Mouse (Mus musculus) midbrain, embryonic 10.5 days (tissue): ENCODE results near the gene Magi2. TPM values are rescaled to one million over a fixed set of nuclear protein-coding genes. Genes with fewer than 3 reads are reported as not detected.
A peak's percentile ranks its signal among the peaks of the same experiment; 100 is the strongest.

Source experiments
- DNase-seq: peaks from one replicate; pipeline ENCODE4 v3.0.0-alpha.2; 2017; ENCODE audit warnings: low spot score
- H3K27ac ChIP-seq: fragments of 300-500 bp; sonication (generic); replicated peaks from 2 replicates; pipeline ENCODE4 v1.5.1; 2016; ENCODE audit warnings: mild to moderate bottlenecking
- H3K27me3 ChIP-seq: fragments of 300-500 bp; sonication (generic); 2 replicates; pipeline ENCODE4 v1.6.1; 2016; ENCODE audit warnings: low read depth, mild to moderate bottlenecking; ENCODE audit not compliant: poor library complexity, severe bottlenecking
- H3K36me3 ChIP-seq: fragments of 300-500 bp; sonication (generic); 2 replicates; pipeline ENCODE4 v1.6.1; 2016; ENCODE audit warnings: mild to moderate bottlenecking, moderate library complexity
- H3K4me1 ChIP-seq: fragments of 300-500 bp; sonication (generic); 2 replicates; pipeline ENCODE4 v1.6.1; 2016
- H3K4me3 ChIP-seq: fragments of 300-500 bp; sonication (generic); 2 replicates; pipeline ENCODE4 v1.5.1; 2016; ENCODE audit warnings: mild to moderate bottlenecking, moderate library complexity
- H3K9me3 ChIP-seq: fragments of 300-500 bp; sonication (generic); replicated peaks from 2 replicates; pipeline ENCODE4 v1.6.1; 2016; ENCODE audit warnings: mild to moderate bottlenecking
- WGBS: fragments of 180-500 bp; shearing (Covaris S2); methylation state at CpG from one replicate; pipeline ENCODE4 v1.1.7; 2016; 5-methylcytosine and 5-hydroxymethylcytosine counted together
- polyA plus RNA-seq: library from polyadenylated mRNA; unstranded; fragments of >200 nt; fragmentation: Nextera tagmentation; extraction: Ambion mirVana; gene quantifications from 2 replicates; pipeline ENCODE4 v1.2.1, GENCODE M21; 2016

Magi2 gene
- polyA plus RNA-seq, 1 experiment from 2014 or later = 3.8 TPM

DNA sequence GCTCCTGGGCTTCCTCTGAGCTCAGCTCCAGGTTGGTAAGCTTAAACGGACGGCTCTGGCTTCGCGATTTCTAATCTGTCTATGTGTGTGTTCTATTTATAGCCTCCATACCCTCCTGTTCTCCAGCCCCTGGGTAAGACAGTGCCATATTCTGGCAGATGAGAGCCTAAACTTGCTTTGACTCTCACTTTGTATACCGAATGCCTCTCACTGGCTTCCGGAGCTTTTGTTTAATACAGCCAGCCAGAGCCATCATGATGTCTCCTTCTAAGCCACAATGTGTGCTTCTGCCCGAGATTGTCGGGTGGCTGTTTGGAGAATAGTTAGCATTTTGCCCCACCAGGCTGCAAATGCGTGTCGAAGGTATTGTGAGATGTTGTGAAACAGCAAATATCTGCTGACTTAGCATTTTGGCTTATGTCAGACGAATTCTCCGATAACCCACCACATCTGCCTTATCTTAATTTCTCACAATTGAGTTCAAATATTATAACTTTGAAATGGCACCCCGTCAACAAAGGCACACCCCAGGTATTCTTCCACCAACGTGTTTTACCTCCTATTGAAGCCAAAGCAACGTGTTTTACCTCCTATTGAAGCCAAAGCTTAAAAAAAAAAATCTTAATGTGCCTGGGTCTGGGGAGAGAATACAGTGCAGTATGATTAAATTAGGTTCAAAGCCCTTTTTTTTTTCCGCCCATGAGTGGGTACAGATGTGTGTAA, 681.3 kb downstream of the Magi2 start:
- H3K27ac ChIP-seq = peak overlapping the region; percentile 76
- peaks cover 27% of the 10 kb centered on the region for H3K4me1 ChIP-seq
- peak overlapping the region; percentile 53 for H3K4me3 ChIP-seq
- peaks cover 13% of the 10 kb centered on the region for H3K27me3 ChIP-seq
- DNase-seq = peak; percentile 44
- H3K9me3 ChIP-seq = no peaks in the 10 kb centered on the region
- WGBS = 7% methylated on average over 16 of the region's 16 CpGs
- H3K36me3 ChIP-seq = no peaks in the 10 kb centered on the region

DNA sequence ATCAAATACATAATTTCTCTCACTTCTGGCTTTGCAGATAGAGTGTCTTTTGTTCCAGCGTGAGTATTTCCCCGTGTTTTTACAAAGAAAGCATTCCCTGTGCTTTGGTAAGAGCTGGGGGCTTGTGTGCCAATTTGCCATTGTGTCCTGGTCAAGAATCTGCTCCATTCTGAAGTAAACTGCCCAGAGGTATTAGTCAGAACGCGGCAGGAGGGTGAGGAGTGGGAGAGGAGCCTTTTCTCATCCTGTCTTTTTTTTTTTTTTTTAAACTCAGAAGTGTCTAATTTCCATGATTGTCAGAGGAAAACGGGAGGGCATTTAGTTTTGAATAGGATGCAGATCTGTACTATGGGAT, 681.8 kb downstream of the Magi2 start:
- Histone ChIP-seq H3K4me3 (peak overlapping the region; percentile 53), H3K9me3 (no peaks in the 10 kb centered on the region), H3K4me1 (peaks cover 27% of the 10 kb centered on the region), H3K36me3 (no peaks in the 10 kb centered on the region), H3K27me3 (peaks cover 13% of the 10 kb centered on the region), H3K27ac (peak overlapping the region; percentile 76)
- 0% methylated on average over 5 of the region's 5 CpGs for WGBS
- DNase-seq = no peak

DNA sequence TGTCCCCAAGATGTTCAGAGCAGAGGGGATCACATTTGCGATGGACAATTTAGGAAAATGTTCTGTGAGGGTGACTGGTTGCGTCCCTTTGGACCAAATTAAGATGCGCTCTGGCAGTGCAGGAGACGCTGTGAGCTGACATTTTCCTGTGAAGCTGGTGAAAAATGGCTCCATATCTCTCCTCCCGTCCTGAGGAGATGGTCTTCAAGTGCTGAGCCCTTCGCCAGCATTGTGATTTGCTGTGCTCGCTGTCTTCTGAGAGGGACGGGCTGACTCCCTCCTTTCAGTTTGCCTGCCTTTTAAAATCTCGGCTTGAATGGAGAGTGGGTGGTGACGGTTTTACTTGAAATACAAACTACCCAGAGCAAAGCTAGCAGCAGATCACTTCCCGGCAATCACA, 682.2 kb downstream of the Magi2 start:
- Histone ChIP-seq H3K36me3 (no peaks in the 10 kb centered on the region), H3K27ac (peak overlapping the region; percentile 76), H3K4me3 (peak overlapping the region; percentile 53), H3K4me1 (peaks cover 27% of the 10 kb centered on the region), H3K27me3 (peaks cover 13% of the 10 kb centered on the region), H3K9me3 (no peaks in the 10 kb centered on the region)
- 4% methylated on average over 11 of the region's 11 CpGs for WGBS
- DNase-seq = peak; percentile 33

DNA sequence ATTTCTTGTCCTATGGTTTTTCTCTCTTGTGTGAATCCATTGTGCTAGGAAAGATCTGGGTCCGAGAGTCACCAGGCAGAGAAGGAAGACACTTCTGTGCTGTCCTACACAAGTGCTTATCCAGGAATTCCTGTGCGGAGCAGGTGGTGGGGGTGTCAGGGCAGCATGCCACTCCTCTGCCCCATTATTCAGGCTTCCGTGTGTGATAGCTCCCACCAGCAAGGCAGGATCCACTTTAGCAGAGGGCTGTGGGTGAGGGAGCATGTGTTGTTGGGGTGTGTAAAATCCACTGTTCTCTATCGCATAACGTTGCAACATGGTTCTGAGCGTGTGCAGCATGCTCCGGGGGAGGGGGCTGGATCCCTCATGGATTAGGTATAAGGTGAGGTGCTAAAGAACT, 682.8 kb downstream of the Magi2 start:
- no peaks in the 10 kb centered on the region for H3K9me3 ChIP-seq
- H3K4me1 ChIP-seq = peaks cover 27% of the 10 kb centered on the region
- H3K36me3 ChIP-seq = no peaks in the 10 kb centered on the region
- DNase-seq = no peak
- H3K4me3 ChIP-seq = peak overlapping the region; percentile 53; the same call in 1 of the 2 replicates
- 72% methylated on average over 7 of the region's 7 CpGs for WGBS
- H3K27ac ChIP-seq = no peak overlapping the region
- H3K27me3 ChIP-seq = peaks cover 13% of the 10 kb centered on the region

DNA sequence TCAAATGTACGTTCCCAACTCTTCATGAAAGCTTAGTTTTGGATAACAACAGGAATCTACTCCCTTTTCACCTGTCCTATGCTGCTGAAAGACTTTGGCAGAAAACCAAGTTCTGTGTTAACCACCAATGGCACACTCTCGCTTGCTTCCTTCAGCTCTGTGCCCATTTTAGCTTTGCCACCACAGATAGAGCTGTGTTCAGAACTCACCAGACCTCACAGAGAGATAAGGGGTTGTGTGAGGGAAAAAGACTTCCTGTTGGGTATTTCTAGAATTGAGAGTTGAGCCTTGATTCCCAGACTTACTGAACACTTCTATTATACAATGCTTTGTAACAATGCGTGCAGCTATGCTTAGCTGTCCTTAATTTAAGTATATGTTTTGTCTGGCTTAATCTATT, 705.3 kb downstream of the Magi2 start:
- Histone ChIP-seq H3K36me3 (no peaks in the 10 kb centered on the region), H3K27me3 (no peaks in the 10 kb centered on the region), H3K4me3 (no peak overlapping the region), H3K4me1 (no peaks in the 10 kb centered on the region), H3K27ac (no peak overlapping the region), H3K9me3 (no peaks in the 10 kb centered on the region)
- no peak for DNase-seq
- WGBS = 87% methylated on average over 3 of the region's 3 CpGs

DNA sequence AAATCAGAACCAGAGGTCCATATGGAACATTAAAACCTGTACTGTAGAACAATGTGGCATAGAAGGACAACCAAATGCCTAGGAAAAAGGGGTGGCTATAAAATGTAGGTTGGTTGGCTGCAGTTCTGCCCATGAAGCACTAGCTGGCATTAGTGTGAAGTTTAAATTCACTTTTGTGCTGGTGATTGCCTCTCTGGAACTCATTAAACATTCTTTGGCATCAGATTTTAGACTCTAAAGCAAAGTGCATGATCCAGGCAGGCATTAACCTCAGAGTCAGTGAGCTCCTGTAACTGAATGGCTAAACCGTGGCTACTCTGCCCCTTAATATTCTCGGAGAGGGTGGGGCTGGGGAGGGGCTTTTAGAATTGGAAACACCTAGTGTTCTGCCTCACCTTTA, 706.4 kb downstream of the Magi2 start:
- Histone ChIP-seq H3K4me1 (no peaks in the 10 kb centered on the region), H3K4me3 (no peak overlapping the region), H3K36me3 (no peaks in the 10 kb centered on the region), H3K27ac (no peak overlapping the region), H3K27me3 (no peaks in the 10 kb centered on the region), H3K9me3 (no peaks in the 10 kb centered on the region)
- 84% methylated on average over 2 of the region's 2 CpGs for WGBS
- no peak for DNase-seq

DNA sequence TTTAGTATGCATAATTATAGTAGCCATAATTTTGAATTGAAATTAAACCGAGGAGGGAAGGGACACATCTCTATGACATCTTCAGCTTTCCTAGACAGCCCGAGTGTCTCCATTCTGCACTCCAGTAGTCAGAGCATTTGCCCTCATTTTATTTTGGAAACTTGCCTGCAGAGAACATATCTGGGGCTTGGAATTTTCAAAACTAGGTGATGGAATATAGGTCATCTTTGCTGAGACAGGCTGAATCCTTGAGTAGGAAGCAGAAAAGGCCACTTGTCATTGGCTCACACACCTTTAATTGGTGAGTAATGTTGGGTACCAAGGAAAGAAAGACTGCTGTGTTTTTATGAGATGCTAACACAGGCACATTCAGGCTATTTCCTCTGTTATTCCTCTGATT, 724.3 kb downstream of the Magi2 start:
- H3K9me3 ChIP-seq = no peaks in the 10 kb centered on the region
- no peak overlapping the region for H3K27ac ChIP-seq
- H3K27me3 ChIP-seq = no peaks in the 10 kb centered on the region
- no peaks in the 10 kb centered on the region for H3K4me1 ChIP-seq
- no peak for DNase-seq
- no peak overlapping the region for H3K4me3 ChIP-seq
- 85% methylated on average over 2 of the region's 2 CpGs for WGBS
- no peaks in the 10 kb centered on the region for H3K36me3 ChIP-seq

DNA sequence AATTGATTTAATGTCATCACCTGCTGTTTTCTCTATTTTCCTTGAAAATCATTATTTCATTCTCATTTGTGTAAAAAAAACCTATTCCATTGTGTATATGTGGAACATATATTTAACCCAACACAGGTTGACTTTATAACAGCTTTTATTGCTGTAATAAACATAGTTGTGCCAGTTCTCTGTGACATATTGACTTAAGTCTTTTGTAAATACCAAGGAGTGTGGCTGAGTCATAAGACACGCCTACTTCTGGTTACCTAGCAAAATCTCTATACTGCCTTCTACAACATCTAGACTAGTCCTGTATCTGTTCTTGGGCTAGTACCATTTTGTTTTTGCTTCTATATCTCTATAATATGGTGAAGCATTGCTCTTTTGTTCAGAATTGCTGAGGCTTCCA, 737.3 kb downstream of the Magi2 start:
- DNase-seq = no peak
- Histone ChIP-seq H3K9me3 (no peaks in the 10 kb centered on the region), H3K27ac (no peak overlapping the region), H3K4me1 (no peaks in the 10 kb centered on the region), H3K27me3 (no peaks in the 10 kb centered on the region), H3K4me3 (no peak overlapping the region), H3K36me3 (no peaks in the 10 kb centered on the region)
- 81% methylated on average over 1 of the region's 1 CpGs for WGBS

DNA sequence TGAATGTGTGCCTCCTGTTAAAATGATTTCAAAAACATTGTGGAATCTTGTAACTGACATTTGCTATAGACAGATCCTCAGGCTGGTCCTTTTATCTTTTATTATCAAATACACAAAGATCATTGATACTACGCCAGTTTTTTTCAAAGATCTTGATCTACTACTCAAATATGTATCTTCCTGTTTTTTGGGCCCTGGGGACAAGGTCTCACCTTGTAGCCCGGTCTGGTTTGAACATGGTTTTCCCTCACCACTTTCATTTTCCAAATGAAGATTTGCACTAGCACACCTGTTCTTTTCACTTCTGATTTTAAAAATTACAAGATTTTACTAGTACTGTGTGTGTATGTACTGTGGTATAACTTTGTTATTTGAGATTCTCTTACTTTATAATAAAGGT, 745.9 kb downstream of the Magi2 start:
- WGBS = 87% methylated on average over 2 of the region's 2 CpGs

DNA sequence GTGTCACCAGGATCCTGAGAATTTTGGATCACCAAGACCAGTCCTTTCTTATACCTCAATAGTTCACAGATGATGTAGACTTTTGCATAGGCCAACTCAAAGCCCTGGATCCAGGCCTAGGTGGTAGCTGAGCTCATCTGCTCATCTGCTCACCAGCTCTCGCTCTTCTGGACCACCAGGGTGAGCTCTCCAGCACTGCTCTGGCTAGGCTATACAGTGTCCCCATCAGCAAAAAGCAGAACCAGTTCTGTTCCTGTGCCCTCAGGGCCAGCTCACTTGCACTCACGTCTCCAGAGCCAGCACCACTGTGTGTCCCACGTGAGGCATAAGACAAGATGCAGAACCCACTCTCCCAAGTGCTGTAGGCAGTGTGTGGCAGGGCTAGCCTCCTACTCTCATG, 747.0 kb downstream of the Magi2 start:
- 0 out of 2 replicates have a peak, but pooled peaks cover under 1% of the 10 kb centered on the region for H3K9me3 ChIP-seq
- 95% methylated on average over 3 of the region's 3 CpGs for WGBS

More for the DNA sequence above, 745.9 kb downstream of the Magi2 start:
- no peaks in the 10 kb centered on the region for H3K4me1 ChIP-seq
- H3K36me3 ChIP-seq = no peaks in the 10 kb centered on the region
- H3K27me3 ChIP-seq = no peaks in the 10 kb centered on the region
- H3K27ac ChIP-seq = no peak overlapping the region
- no peaks in the 10 kb centered on the region for H3K9me3 ChIP-seq
- no peak overlapping the region for H3K4me3 ChIP-seq
- DNase-seq = no peak

DNA sequence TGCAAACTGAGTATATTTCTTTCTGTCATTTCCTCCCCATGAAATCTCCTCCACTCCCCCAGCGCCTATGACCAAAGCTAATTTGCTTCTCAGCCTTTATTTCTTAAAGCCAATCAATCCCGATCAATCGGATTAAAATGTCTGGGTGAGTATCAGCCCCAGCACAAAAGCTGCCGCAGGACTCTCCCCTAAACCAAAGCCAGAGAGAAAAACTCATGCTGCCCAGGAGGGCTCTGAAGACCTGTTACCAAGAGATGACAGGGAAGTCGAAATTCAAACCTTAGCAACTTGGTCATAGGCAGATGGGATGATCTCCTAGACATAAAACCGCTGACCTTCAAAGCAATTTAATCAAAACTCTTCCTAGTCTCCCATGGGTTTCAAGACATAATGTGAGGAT, 754.7 kb downstream of the Magi2 start:
- peak; percentile 27 for DNase-seq
- Histone ChIP-seq H3K27ac (peak overlapping the region; percentile 65), H3K36me3 (no peaks in the 10 kb centered on the region), H3K4me3 (no peak overlapping the region), H3K4me1 (peaks cover 23% of the 10 kb centered on the region), H3K9me3 (0 out of 2 replicates have a peak, but pooled peaks cover 4% of the 10 kb centered on the region), H3K27me3 (no peaks in the 10 kb centered on the region)
- 48% methylated on average over 6 of the region's 6 CpGs for WGBS

More for the DNA sequence above, 747.0 kb downstream of the Magi2 start:
- Histone ChIP-seq H3K27ac (no peak overlapping the region), H3K36me3 (no peaks in the 10 kb centered on the region), H3K27me3 (no peaks in the 10 kb centered on the region), H3K4me1 (no peaks in the 10 kb centered on the region), H3K4me3 (no peak overlapping the region)
- DNase-seq = no peak

DNA sequence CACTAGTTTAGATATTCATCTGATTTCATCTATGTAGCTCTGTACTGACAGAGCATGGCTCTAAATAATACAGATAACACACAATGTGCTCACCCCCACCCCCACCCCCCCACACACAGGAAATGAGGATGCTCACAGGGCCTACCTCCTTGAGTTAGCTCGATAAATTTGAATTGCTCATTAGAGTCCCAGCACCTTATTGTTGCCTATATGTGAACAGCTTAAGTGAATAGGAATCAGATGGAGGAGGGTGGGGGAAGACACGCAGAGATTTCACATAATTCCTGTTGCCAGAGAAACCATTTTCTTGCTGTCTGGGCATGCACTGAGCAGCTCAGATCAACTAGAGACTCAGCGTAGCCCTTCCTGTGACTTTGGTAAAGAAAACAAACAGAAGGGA, 755.2 kb downstream of the Magi2 start:
- peak overlapping the region; percentile 65 for H3K27ac ChIP-seq

DNA sequence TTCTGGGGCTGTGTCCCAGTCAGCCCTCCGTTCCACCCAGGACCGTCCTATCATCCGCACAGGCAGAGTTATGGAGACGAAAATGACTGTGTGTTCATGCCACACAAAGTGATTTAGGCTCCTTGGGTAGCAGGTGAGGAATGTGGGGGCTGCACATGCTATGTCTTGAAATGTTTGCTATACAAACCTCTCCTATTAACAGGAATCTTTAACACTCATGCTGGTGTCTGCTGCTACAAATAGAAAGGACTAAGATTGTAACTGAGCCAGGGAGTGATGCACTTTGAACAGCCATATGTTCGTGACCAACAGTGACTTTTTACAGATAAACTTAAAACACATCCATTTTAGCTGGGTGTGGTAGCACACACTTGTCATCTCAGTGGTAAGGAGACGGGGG, 772.6 kb downstream of the Magi2 start:
- H3K4me3 ChIP-seq = no peak overlapping the region
- H3K4me1 ChIP-seq = no peaks in the 10 kb centered on the region
- no peaks in the 10 kb centered on the region for H3K27me3 ChIP-seq
- no peaks in the 10 kb centered on the region for H3K36me3 ChIP-seq
- WGBS = 86% methylated on average over 6 of the region's 6 CpGs
- H3K27ac ChIP-seq = no peak overlapping the region
- DNase-seq = no peak
- 0 out of 2 replicates have a peak, but pooled peaks cover 4% of the 10 kb centered on the region for H3K9me3 ChIP-seq

More for the DNA sequence above, 755.2 kb downstream of the Magi2 start:
- Histone ChIP-seq H3K27me3 (no peaks in the 10 kb centered on the region), H3K36me3 (no peaks in the 10 kb centered on the region), H3K4me1 (peaks cover 23% of the 10 kb centered on the region), H3K4me3 (no peak overlapping the region), H3K9me3 (0 out of 2 replicates have a peak, but pooled peaks cover 4% of the 10 kb centered on the region)
- DNase-seq = peak; percentile 32
- 22% methylated on average over 3 of the region's 3 CpGs for WGBS
